ENCODE assay signal across 34 mouse cellular contexts in the genomic region with DNA sequence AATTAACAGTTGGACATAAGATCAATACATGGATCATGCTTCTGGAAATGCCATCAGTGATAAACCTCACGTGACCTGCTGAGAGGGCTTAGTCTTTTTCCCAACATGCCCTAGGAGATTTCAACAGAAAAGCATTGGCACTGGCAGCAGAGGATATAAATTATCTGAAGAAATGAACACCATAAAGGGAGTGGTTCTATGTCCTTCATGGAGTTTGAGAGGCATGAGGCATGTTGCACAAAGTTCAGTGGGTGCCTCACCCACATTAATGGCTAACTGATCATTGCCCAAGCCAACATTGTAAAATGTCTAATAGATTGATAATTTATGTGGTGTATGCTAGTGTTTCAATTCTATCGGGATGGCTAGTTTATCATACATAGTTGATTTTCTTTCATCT.
"Had no signal": no experiment of that assay in that cellular context is flagged by ENCODE, and none has a peak within 500 bp of the region (broad histone marks: within the 10 kb centered on the region; RNA-seq: fewer than 3 reads in every experiment).

No protein-coding gene starts in this region.

- ATAC-seq: hindbrain, embryonic 16.5 days; hindbrain, postnatal 0 days; inflammation-experienced regulatory T-cells, adult 6 months had no signal

- H3K36me3 ChIP-seq: heart, embryonic 10.5 days; heart, embryonic 13.5 days; heart, embryonic 15.5 days; hindbrain, embryonic 10.5 days; hindbrain, embryonic 12.5 days; hindbrain, embryonic 13.5 days; hindbrain, embryonic 15.5 days; kidney, embryonic 15.5 days had no signal

- H3K4me1 ChIP-seq: heart, embryonic 10.5 days; heart, embryonic 13.5 days; heart, embryonic 15.5 days; hindbrain, embryonic 10.5 days; hindbrain, embryonic 12.5 days; hindbrain, embryonic 13.5 days; hindbrain, embryonic 15.5 days; kidney, embryonic 15.5 days had no signal

- DNase-seq: heart, adult 18-20 months; heart, adult 2 months; heart, postnatal 10 days; heart, postnatal 14 days; heart, postnatal 36 days; heart, postnatal 4 days; kidney, adult 11 months; kidney, adult 18-20 months; kidney, adult 2 months; kidney, adult 8-10 months; kidney, adult 9 months; kidney, postnatal 10 days; kidney, postnatal 14 days; kidney, postnatal 25 days; kidney, postnatal 36 days; kidney, postnatal 4 days; layer of hippocampus, adult 9-11 months; layer of hippocampus, postnatal 36 days had no signal

- H3K4me2 ChIP-seq: heart, embryonic 11.5 days; heart, embryonic 13.5 days; heart, embryonic 15.5 days; hindbrain, embryonic 12.5 days; hindbrain, embryonic 13.5 days; hindbrain, embryonic 14.5 days; hindbrain, embryonic 15.5 days; kidney, embryonic 15.5 days had no signal

- H3K4me3 ChIP-seq: heart, adult 2 months; heart, embryonic 10.5 days; heart, embryonic 13.5 days; heart, embryonic 15.5 days; hindbrain, embryonic 10.5 days; hindbrain, embryonic 12.5 days; hindbrain, embryonic 13.5 days; hindbrain, embryonic 15.5 days; kidney, embryonic 15.5 days; layer of hippocampus, adult 2 months; left cerebral cortex, adult 2 months had no signal

- H3K9me3 ChIP-seq: heart, embryonic 10.5 days; heart, embryonic 13.5 days; heart, embryonic 15.5 days; hindbrain, embryonic 10.5 days; hindbrain, embryonic 12.5 days; hindbrain, embryonic 13.5 days; hindbrain, embryonic 15.5 days; kidney, embryonic 15.5 days had no signal

- H3K27me3 ChIP-seq: heart, embryonic 13.5 days; heart, embryonic 15.5 days; hindbrain, embryonic 12.5 days; hindbrain, embryonic 13.5 days; hindbrain, embryonic 15.5 days; kidney, embryonic 15.5 days had no signal

- H3K9ac ChIP-seq: heart, embryonic 13.5 days; heart, embryonic 15.5 days; hindbrain, embryonic 12.5 days; hindbrain, embryonic 13.5 days; hindbrain, embryonic 14.5 days; hindbrain, embryonic 15.5 days; kidney, embryonic 15.5 days had no signal

- H3K27ac ChIP-seq: heart, adult 2 months; heart, embryonic 10.5 days; heart, embryonic 13.5 days; heart, embryonic 15.5 days; hindbrain, embryonic 10.5 days; hindbrain, embryonic 12.5 days; hindbrain, embryonic 13.5 days; hindbrain, embryonic 14.5 days; hindbrain, embryonic 15.5 days; hindbrain, postnatal 0 days; kidney, embryonic 15.5 days; kidney, postnatal 0 days; layer of hippocampus, adult 2 months; left cerebral cortex, adult 2 months had no signal
